16 mouse cellular contexts compared by ENCODE assay signal in genomic region chr8:123849352-123849751, GRCm38 (mm10). TPM values are rescaled to one million over a fixed set of nuclear protein-coding genes. Genes with fewer than 3 reads are reported as not detected.
"Had no signal": no experiment of that assay in that cellular context is flagged by ENCODE, and none has a peak within 500 bp of the region (broad histone marks: within the 10 kb centered on the region; RNA-seq: fewer than 3 reads in every experiment).

No protein-coding gene starts in this region.

- H3K4me1 ChIP-seq: limb, embryonic 13.5 days; midbrain, embryonic 10.5 days; neural tube, embryonic 15.5 days; stomach, embryonic 15.5 days had no signal

- H3K4me3 ChIP-seq: limb, embryonic 13.5 days; midbrain, embryonic 10.5 days; myocyte; neural tube, embryonic 15.5 days; stomach, embryonic 15.5 days had no signal

- H3K27me3 ChIP-seq: limb, embryonic 13.5 days; neural tube, embryonic 15.5 days; stomach, embryonic 15.5 days had no signal

- H3K36me3 ChIP-seq: neural tube, embryonic 15.5 days; stomach, embryonic 15.5 days had no signal

- H3K4me2 ChIP-seq: limb, embryonic 13.5 days; lung, embryonic 14.5 days; neural tube, embryonic 15.5 days; stomach, embryonic 15.5 days had no signal

- H3K9ac ChIP-seq: limb, embryonic 13.5 days; lung, embryonic 14.5 days; neural tube, embryonic 15.5 days; stomach, embryonic 15.5 days had no signal

- H3K9me3 ChIP-seq: limb, embryonic 13.5 days; midbrain, embryonic 10.5 days; neural tube, embryonic 15.5 days; stomach, embryonic 15.5 days had no signal

- H3K27ac ChIP-seq: limb, embryonic 13.5 days; midbrain, embryonic 10.5 days; neural tube, embryonic 15.5 days; stomach, embryonic 15.5 days had no signal

- DNase-seq: kidney, postnatal 25 days; layer of hippocampus, adult 9-11 months; layer of hippocampus, postnatal 36 days; left cerebral cortex, postnatal 4 days; lung, embryonic 14.5 days; lung, postnatal 10 days; lung, postnatal 4 days; midbrain, embryonic 14.5 days; thymus, adult 2 months; thymus, postnatal 25 days had no signal

RNA-seq across cellular contexts. Expression of gene Acta1, which starts 45.2 kb away (rescaled TPM):
- total RNA-seq: megakaryocyte, adult 5-6 weeks had no signal
